Mouse (Mus musculus): Measurements from ENCODE around the gene Lyrm1. TPM values are rescaled to one million over a fixed set of nuclear protein-coding genes. Genes with fewer than 3 reads are reported as not detected.

Lyrm1 gene
- polyA plus RNA-seq, 1 experiment from 2014 or later = 9.1 TPM

DNA sequence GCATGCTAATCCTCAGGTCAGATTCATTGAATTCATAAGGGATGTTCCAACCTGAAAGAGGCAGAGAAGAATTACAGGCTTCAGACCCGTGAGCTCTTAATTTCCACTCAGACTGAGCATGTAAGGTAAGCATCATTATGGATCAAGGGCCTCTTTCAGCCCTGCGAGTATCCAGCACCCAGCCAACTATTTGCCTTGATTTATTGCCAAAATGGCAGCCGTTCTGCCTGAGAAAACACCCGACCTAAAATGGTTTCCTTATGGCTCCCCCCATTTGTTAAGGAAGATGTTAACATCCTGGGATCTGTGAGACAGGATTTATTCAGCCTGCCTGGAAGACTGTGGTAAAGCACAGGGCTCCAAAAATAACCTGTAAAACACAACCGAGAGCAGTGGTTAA lies 41.4 kb downstream of the Lyrm1 start:
- Histone ChIP-seq H3K36me3 (no peaks in the 10 kb centered on the region), H3K4me1 (no peaks in the 10 kb centered on the region), H3K9me3 (no peaks in the 10 kb centered on the region), H3K4me2 (no peak overlapping the region), H3K27ac (no peak overlapping the region), H3K4me3 (no peak overlapping the region), H3K9ac (no peak overlapping the region), H3K27me3 (no peaks in the 10 kb centered on the region)
- WGBS = 45% methylated on average over 5 of the region's 5 CpGs
- no peak for ATAC-seq (ENCODE audit: insufficient number of reproducible peaks, low FRiP score, low TSS enrichment, low read depth)

DNA sequence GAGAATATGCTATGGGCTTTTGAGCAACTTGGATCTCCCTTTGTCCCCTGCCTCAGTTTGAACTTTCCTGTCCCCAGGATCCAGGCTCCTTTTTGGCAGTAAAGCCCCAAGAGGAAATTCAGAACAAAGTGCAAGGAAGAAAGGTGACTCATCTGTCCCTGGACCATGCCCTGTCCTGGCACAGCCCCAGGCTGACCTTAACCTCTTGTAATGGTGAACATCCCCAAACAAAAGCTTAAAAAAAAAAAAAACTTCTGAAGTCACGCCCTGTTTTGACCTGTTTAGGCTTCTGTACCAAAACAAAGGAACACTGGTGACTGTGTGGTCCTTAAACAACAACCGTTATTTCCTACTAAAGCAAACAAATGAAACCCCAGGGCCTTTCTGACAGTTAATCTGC lies 45.9 kb downstream of the Lyrm1 start:
- no peak for ATAC-seq (ENCODE audit: insufficient number of reproducible peaks, low FRiP score, low TSS enrichment, low read depth)
- H3K9ac ChIP-seq = no peak overlapping the region
- no peaks in the 10 kb centered on the region for H3K4me1 ChIP-seq
- WGBS = 52% methylated on average over 2 of the region's 2 CpGs
- H3K4me3 ChIP-seq = no peak overlapping the region
- H3K27me3 ChIP-seq = no peaks in the 10 kb centered on the region
- no peaks in the 10 kb centered on the region for H3K36me3 ChIP-seq
- no peaks in the 10 kb centered on the region for H3K9me3 ChIP-seq
- no peak overlapping the region for H3K27ac ChIP-seq
- H3K4me2 ChIP-seq = no peak overlapping the region

DNA sequence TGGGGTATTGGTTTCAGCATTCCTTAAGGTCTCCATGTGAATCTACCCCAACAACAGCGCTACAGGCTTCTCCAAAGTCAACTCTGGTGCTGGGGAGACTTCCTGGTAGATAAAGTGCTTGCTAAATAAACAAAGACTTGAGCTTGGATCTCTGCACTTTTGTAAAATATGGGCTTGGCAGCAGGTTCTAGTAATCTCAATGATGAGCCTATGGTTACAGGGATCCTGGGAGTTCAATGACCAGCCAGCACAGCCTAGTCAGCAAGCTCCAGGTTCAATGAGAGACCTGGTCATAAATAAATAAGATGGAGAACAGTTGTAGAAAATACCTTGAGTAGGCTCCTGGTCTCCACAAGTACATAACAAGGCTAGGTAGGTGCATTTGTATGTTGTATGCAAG lies 58.4 kb downstream of the Lyrm1 start:
- no peak for ATAC-seq (ENCODE audit: insufficient number of reproducible peaks, low FRiP score, low TSS enrichment, low read depth)
- Histone ChIP-seq H3K36me3 (no peaks in the 10 kb centered on the region), H3K4me1 (no peaks in the 10 kb centered on the region), H3K4me3 (no peak overlapping the region), H3K9ac (no peak overlapping the region), H3K27me3 (no peaks in the 10 kb centered on the region), H3K4me2 (no peak overlapping the region), H3K27ac (no peak overlapping the region), H3K9me3 (no peaks in the 10 kb centered on the region)
- 89% methylated on average over 1 of the region's 1 CpGs for WGBS

DNA sequence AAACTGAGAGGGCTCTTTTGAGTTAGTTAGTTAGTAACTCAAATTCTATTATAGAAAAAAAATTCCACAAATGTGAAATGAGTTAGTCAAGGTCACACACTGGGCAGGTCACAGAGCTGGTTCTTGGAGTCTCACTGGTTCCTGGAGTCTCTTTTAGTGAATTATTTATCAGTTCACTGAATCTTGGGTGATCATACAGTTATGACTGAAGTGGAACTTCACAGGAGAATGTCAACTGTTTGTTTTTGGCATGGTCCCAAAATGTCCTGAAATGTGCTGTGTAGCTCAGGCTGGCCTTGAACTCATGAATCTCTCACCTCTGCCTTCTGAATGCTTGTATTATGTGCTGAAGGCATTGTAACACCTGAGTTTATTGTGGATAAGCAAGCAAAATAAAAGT lies 61.8 kb downstream of the Lyrm1 start:
- H3K27me3 ChIP-seq = no peaks in the 10 kb centered on the region
- H3K9me3 ChIP-seq = no peaks in the 10 kb centered on the region
- no peak for ATAC-seq (ENCODE audit: insufficient number of reproducible peaks, low FRiP score, low TSS enrichment, low read depth)

DNA sequence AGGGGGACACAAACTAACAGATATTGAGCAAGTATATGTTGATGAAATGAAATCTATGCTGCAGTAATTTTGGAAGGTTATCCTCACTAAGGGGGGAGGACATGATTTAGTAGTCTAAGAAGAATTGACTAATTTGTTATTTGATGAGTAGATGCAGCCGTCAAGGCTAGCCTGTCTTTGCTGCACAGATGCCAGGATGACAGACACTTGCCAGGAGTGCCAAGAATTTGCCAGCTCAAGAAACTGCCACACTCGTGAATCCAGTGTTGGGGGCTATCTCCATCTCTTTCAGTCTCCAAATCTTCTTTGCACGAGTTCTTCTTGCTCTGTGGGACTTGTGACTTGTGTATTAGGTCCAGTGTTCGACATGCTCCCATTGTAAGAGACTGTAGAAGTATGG lies 63.4 kb downstream of the Lyrm1 start:
- H3K27ac ChIP-seq = no peak overlapping the region
- no peaks in the 10 kb centered on the region for H3K36me3 ChIP-seq
- no peaks in the 10 kb centered on the region for H3K4me1 ChIP-seq
- no peaks in the 10 kb centered on the region for H3K9me3 ChIP-seq
- no peak for ATAC-seq (ENCODE audit: insufficient number of reproducible peaks, low FRiP score, low TSS enrichment, low read depth)
- H3K4me2 ChIP-seq = no peak overlapping the region
- H3K9ac ChIP-seq = no peak overlapping the region
- 60% methylated on average over 4 of the region's 4 CpGs for WGBS
- no peaks in the 10 kb centered on the region for H3K27me3 ChIP-seq
- no peak overlapping the region for H3K4me3 ChIP-seq

More for the DNA sequence above, 61.8 kb downstream of the Lyrm1 start:
- Histone ChIP-seq H3K4me3 (no peak overlapping the region), H3K27ac (no peak overlapping the region), H3K4me2 (no peak overlapping the region), H3K9ac (no peak overlapping the region), H3K36me3 (no peaks in the 10 kb centered on the region), H3K4me1 (no peaks in the 10 kb centered on the region)

DNA sequence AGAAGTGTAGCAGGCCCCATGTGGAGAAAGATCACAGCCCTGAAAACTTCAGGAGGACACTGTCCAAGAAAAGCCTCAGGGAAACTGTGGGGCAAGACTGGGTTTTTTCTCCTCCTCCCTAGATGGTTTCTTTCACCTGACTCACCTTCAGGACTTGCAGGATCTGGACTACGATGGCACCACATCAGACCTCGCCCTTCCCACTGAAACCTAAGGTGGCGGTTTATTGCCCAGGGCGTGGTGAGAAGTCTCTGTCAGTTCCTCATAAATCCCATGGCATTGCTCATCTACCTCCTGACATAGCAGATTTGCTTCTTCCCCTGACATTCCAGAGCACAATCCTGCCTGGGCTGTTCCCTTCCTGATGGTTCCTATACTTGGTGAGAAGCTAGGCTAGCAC lies 63.8 kb downstream of the Lyrm1 start:
- Histone ChIP-seq H3K4me3 (no peak overlapping the region), H3K9me3 (no peaks in the 10 kb centered on the region), H3K4me2 (no peak overlapping the region), H3K36me3 (no peaks in the 10 kb centered on the region), H3K9ac (no peak overlapping the region), H3K4me1 (no peaks in the 10 kb centered on the region), H3K27me3 (no peaks in the 10 kb centered on the region), H3K27ac (no peak overlapping the region)
- WGBS = 69% methylated on average over 4 of the region's 4 CpGs
- no peak for ATAC-seq (ENCODE audit: insufficient number of reproducible peaks, low FRiP score, low TSS enrichment, low read depth)

DNA sequence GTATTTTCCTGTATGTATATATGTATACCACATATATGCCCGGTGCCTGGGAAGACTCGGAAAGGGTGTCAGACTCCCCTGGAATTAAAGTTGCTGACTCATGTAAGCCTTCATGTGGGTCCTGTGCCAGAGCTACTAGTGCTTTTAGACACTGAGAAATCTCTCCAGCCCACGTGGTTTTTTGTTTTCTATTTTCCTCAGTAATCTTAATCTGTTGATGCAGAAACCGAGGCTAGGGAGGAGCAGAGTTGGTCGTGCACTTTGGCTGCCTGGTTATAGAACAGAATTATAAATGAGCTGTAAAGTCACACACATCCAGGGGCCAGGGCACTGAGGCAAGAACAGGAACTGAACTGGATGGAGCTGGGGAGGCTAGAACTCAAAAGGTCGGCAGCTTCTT lies 64.3 kb downstream of the Lyrm1 start:
- ATAC-seq (ENCODE audit: insufficient number of reproducible peaks, low FRiP score, low TSS enrichment, low read depth) = no peak
- no peak overlapping the region for H3K4me2 ChIP-seq
- H3K9me3 ChIP-seq = no peaks in the 10 kb centered on the region
- WGBS = 71% methylated on average over 6 of the region's 6 CpGs
- no peaks in the 10 kb centered on the region for H3K27me3 ChIP-seq
- no peaks in the 10 kb centered on the region for H3K4me1 ChIP-seq
- H3K4me3 ChIP-seq = no peak overlapping the region
- H3K36me3 ChIP-seq = no peaks in the 10 kb centered on the region
- no peak overlapping the region for H3K27ac ChIP-seq
- no peak overlapping the region for H3K9ac ChIP-seq

DNA sequence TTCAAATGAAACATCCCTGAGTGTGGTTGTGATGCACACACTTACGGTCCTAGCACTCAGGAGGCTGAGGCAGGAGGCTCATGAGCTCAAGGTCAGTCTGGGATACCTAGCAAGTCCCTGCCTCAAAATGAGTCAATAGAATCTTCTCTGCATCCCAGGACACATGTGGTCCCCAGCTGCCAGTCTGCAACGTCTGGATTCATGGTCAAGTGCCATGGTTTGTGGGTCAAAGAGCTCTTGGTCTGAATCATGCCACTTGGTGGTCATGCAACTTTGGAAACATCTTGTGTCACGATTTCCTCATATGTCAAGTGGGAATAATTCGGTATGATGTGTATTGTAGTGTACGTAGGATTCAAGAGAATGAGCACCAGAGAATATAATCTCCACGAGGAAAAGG lies 64.9 kb downstream of the Lyrm1 start:
- Histone ChIP-seq H3K27ac (no peak overlapping the region), H3K9ac (no peak overlapping the region), H3K27me3 (no peaks in the 10 kb centered on the region), H3K4me3 (no peak overlapping the region), H3K4me2 (no peak overlapping the region), H3K4me1 (no peaks in the 10 kb centered on the region), H3K36me3 (no peaks in the 10 kb centered on the region), H3K9me3 (no peaks in the 10 kb centered on the region)
- no peak for ATAC-seq (ENCODE audit: insufficient number of reproducible peaks, low FRiP score, low TSS enrichment, low read depth)
- WGBS = 77% methylated on average over 6 of the region's 6 CpGs

DNA sequence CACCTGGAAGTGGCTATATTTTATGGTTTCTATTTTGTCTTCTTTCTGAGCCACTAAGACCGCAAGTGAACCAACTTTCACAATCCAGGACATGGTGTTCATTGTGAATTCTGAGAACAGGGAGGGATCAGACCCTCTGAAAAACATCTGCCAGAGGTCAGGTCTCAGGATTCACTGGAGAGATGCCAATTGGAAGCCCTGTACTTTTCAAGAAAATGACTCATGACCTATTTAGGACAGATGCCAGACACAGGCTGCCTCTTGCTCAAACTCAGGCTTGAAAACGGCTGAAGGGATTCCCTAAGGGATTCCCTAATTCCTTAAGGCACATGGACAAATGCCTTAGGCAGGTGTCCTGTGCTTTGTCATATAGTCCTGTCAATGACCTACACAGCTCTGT lies 65.4 kb downstream of the Lyrm1 start:
- WGBS = 46% methylated on average over 2 of the region's 2 CpGs
- no peak overlapping the region for H3K27ac ChIP-seq
- H3K27me3 ChIP-seq = no peaks in the 10 kb centered on the region
- no peak for ATAC-seq (ENCODE audit: insufficient number of reproducible peaks, low FRiP score, low TSS enrichment, low read depth)
- H3K9me3 ChIP-seq = no peaks in the 10 kb centered on the region
- no peak overlapping the region for H3K9ac ChIP-seq
- H3K36me3 ChIP-seq = no peaks in the 10 kb centered on the region
- H3K4me1 ChIP-seq = no peaks in the 10 kb centered on the region
- no peak overlapping the region for H3K4me3 ChIP-seq
- H3K4me2 ChIP-seq = no peak overlapping the region

DNA sequence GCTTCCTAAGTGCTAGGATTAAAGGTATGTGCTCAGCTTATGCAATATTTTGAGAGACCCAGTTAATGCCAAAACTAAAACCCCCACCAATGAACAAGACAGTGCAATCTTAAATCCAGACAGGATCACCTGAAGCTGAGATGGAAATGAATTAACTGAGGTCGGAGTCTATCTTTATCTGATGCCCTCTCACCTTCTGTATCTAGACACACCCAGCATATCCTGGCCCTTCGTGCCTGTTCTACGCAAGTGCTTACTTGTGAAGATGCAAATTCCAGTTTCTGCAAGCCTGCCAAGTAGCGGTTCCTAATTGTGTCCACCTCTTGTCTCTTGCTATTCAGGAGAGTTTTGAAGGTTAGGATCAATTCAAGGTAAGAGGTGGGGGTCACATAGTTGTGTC lies 69.5 kb downstream of the Lyrm1 start:
- 85% methylated on average over 4 of the region's 4 CpGs for WGBS

DNA sequence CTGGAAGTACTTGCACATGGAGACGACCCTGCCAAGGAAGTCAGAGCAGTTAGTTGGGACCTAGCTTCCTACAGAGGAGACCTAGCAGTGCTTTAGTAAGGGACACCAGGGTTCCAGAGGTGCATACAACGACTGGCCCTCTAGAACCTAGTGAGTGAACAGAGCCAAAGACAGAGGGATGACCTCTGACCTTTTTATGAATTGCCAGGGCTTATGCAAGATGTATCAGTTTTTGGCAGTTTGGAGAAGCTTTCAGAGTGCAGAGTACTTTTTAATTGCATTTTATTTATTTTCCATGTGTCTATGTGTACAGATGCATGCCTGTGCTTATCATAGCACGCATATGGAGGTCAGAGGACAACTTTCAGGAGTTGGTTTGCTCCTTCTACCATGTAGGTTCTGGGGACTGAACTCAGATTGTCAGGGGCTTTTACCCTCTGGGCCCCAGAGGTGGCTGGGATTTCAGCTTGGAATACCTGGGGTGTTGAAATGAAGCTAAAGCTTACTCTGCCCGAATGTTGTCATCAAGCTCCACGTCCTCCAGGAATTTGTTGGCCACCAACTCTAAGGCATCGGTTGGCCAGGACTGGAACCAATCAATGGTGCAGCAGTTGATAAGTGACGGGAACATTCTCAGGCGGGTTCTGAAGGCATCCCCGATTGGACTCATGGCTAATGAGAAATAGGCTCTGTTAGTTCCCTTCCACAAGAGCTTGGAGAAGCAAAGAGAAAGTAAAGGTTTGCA lies 70.2 kb downstream of the Lyrm1 start:
- 80% methylated on average over 9 of the region's 9 CpGs for WGBS
- no peaks in the 10 kb centered on the region for H3K9me3 ChIP-seq
- H3K27ac ChIP-seq = no peak overlapping the region
- H3K4me2 ChIP-seq = no peak overlapping the region
- ATAC-seq (ENCODE audit: insufficient number of reproducible peaks, low FRiP score, low TSS enrichment, low read depth) = no peak
- H3K4me1 ChIP-seq = no peaks in the 10 kb centered on the region
- no peaks in the 10 kb centered on the region for H3K36me3 ChIP-seq
- H3K9ac ChIP-seq = no peak overlapping the region
- H3K27me3 ChIP-seq = no peaks in the 10 kb centered on the region
- H3K4me3 ChIP-seq = no peak overlapping the region

More for the DNA sequence above, 69.5 kb downstream of the Lyrm1 start:
- H3K4me1 ChIP-seq = no peaks in the 10 kb centered on the region
- H3K27me3 ChIP-seq = no peaks in the 10 kb centered on the region
- no peak overlapping the region for H3K9ac ChIP-seq
- H3K4me3 ChIP-seq = no peak overlapping the region
- H3K36me3 ChIP-seq = no peaks in the 10 kb centered on the region
- no peak overlapping the region for H3K4me2 ChIP-seq
- no peaks in the 10 kb centered on the region for H3K9me3 ChIP-seq
- no peak overlapping the region for H3K27ac ChIP-seq
- no peak for ATAC-seq (ENCODE audit: insufficient number of reproducible peaks, low FRiP score, low TSS enrichment, low read depth)

DNA sequence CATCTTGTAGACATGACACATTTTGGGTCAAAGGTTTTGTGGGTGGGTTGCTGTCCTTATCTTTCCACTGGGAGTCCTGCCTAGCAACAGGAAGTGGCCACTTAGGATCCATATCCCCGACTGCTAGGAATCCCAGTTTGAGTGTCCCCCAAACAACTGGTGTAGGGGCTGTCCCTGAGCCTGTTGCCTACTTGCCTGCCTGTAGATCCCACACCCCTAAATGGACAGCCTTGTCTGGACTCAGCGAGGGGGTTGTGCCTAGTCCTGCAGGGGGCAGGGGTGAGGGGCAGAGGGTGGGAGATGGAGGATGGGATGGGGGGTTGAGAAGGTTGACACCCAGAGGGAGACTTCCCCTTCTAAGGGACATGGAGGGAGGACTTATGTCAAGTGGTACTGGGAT lies 73.7 kb downstream of the Lyrm1 start:
- no peak overlapping the region for H3K27ac ChIP-seq
- WGBS = 72% methylated on average over 2 of the region's 2 CpGs
- H3K4me2 ChIP-seq = no peak overlapping the region
- H3K36me3 ChIP-seq = no peaks in the 10 kb centered on the region
- no peak overlapping the region for H3K9ac ChIP-seq
- no peak for ATAC-seq (ENCODE audit: insufficient number of reproducible peaks, low FRiP score, low TSS enrichment, low read depth)
- H3K9me3 ChIP-seq = no peaks in the 10 kb centered on the region
- H3K4me1 ChIP-seq = no peaks in the 10 kb centered on the region
- H3K4me3 ChIP-seq = no peak overlapping the region
- no peaks in the 10 kb centered on the region for H3K27me3 ChIP-seq

DNA sequence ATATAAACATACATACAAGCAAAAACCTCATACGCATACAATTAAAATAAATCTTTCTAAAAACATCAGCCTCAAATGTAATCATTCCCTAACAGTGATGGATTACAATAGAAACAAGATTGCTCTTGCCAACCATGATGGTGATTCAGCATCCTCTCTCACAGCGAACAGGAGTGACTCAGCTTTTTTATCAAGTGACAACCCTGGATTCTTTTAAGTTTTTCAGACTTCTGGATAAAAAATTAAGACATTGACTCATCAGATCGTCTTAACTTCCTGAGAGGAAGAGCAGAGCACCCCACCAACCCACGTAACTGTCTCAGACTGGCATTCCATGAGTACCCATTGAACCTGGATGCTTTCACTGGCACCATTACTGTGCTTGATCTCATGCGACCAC lies 78.6 kb downstream of the Lyrm1 start:
- H3K4me2 ChIP-seq = no peak overlapping the region

More for the DNA sequence above, 78.6 kb downstream of the Lyrm1 start:
- H3K4me1 ChIP-seq = no peaks in the 10 kb centered on the region
- 84% methylated on average over 5 of the region's 5 CpGs for WGBS
- H3K4me3 ChIP-seq = no peak overlapping the region
- H3K36me3 ChIP-seq = no peaks in the 10 kb centered on the region
- ATAC-seq (ENCODE audit: insufficient number of reproducible peaks, low FRiP score, low TSS enrichment, low read depth) = no peak
- H3K27ac ChIP-seq = no peak overlapping the region
- no peaks in the 10 kb centered on the region for H3K9me3 ChIP-seq
- no peak overlapping the region for H3K9ac ChIP-seq
- H3K27me3 ChIP-seq = no peaks in the 10 kb centered on the region
